Mouse (Mus musculus): Measurements from ENCODE around the gene Zdhhc9. TPM values are rescaled to one million over a fixed set of nuclear protein-coding genes. Genes with fewer than 3 reads are reported as not detected.
A peak's percentile ranks its signal among the peaks of the same experiment; 100 is the strongest.

Gene Zdhhc9
- polyA plus RNA-seq, 1 experiment = 0.29 TPM

- H3K36me3 ChIP-seq (ENCODE audit: control insufficient read depth) = no peaks in the 10 kb centered on the region
- no peak overlapping the region for H3K4me3 ChIP-seq (replicated peaks)
- peaks cover 23% of the 10 kb centered on the region for H3K4me1 ChIP-seq (ENCODE audit: control insufficient read depth)
- H3K9me3 ChIP-seq (ENCODE audit: control insufficient read depth, low read length) = no peaks in the 10 kb centered on the region
- TF ChIP-seq TAL1 (IDR thresholded peaks at IDR 0.05; ENCODE audit: low read length) (no peak), GATA1 (IDR thresholded peaks at IDR 0.05; ENCODE audit: low read length) (no peak)
- H3K27me3 ChIP-seq (ENCODE audit: control insufficient read depth) = no peaks in the 10 kb centered on the region
These were observed 54.7 kb downstream of the Zdhhc9 start for GRCm38 (mm10) chrX:48153949-48154348.

GRCm38 (mm10) chrX:48153414-48153813 lies 55.3 kb downstream of the Zdhhc9 start:
- Histone ChIP-seq H3K27me3 (ENCODE audit: control insufficient read depth) (no peaks in the 10 kb centered on the region), H3K4me3 (replicated peaks) (no peak overlapping the region), H3K9me3 (ENCODE audit: control insufficient read depth, low read length) (no peaks in the 10 kb centered on the region), H3K36me3 (ENCODE audit: control insufficient read depth) (no peaks in the 10 kb centered on the region), H3K4me1 (ENCODE audit: control insufficient read depth) (peaks cover 23% of the 10 kb centered on the region)
- peak; percentile 60 for TF ChIP-seq GATA1 (IDR thresholded peaks at IDR 0.05; ENCODE audit: low read length)
- TF ChIP-seq TAL1 (IDR thresholded peaks at IDR 0.05; ENCODE audit: low read length) = peak; percentile 72

- Histone ChIP-seq H3K4me1 (ENCODE audit: control insufficient read depth) (peaks cover 23% of the 10 kb centered on the region), H3K36me3 (ENCODE audit: control insufficient read depth) (no peaks in the 10 kb centered on the region), H3K9me3 (ENCODE audit: control insufficient read depth, low read length) (no peaks in the 10 kb centered on the region), H3K4me3 (replicated peaks) (no peak overlapping the region), H3K27me3 (ENCODE audit: control insufficient read depth) (no peaks in the 10 kb centered on the region)
- no peak for TF ChIP-seq GATA1 (IDR thresholded peaks at IDR 0.05; ENCODE audit: low read length)
These were observed 56.6 kb downstream of the Zdhhc9 start for GRCm38 (mm10) chrX:48152106-48152505.

- H3K4me3 ChIP-seq (replicated peaks) = no peak overlapping the region
These were observed 60.9 kb downstream of the Zdhhc9 start for GRCm38 (mm10) chrX:48147741-48148186.

GRCm38 (mm10) chrX:48147226-48147625 lies 61.5 kb downstream of the Zdhhc9 start:
- H3K9me3 ChIP-seq (ENCODE audit: control insufficient read depth, low read length) = no peaks in the 10 kb centered on the region
- TF ChIP-seq TAL1 (IDR thresholded peaks at IDR 0.05; ENCODE audit: low read length) (no peak), GATA1 (IDR thresholded peaks at IDR 0.05; ENCODE audit: low read length) (no peak)
- H3K36me3 ChIP-seq (ENCODE audit: control insufficient read depth) = no peaks in the 10 kb centered on the region
- no peaks in the 10 kb centered on the region for H3K27me3 ChIP-seq (ENCODE audit: control insufficient read depth)
- H3K4me1 ChIP-seq (ENCODE audit: control insufficient read depth) = peaks cover 6% of the 10 kb centered on the region
- H3K4me3 ChIP-seq (replicated peaks) = no peak overlapping the region

More at GRCm38 (mm10) chrX:48147741-48148186, 60.9 kb downstream of the Zdhhc9 start:
- H3K27me3 ChIP-seq (ENCODE audit: control insufficient read depth) = no peaks in the 10 kb centered on the region
- TF ChIP-seq TAL1 (IDR thresholded peaks at IDR 0.05; ENCODE audit: low read length) (no peak), GATA1 (IDR thresholded peaks at IDR 0.05; ENCODE audit: low read length) (no peak)
- H3K9me3 ChIP-seq (ENCODE audit: control insufficient read depth, low read length) = no peaks in the 10 kb centered on the region
- H3K36me3 ChIP-seq (ENCODE audit: control insufficient read depth) = no peaks in the 10 kb centered on the region
- H3K4me1 ChIP-seq (ENCODE audit: control insufficient read depth) = peaks cover 8% of the 10 kb centered on the region

GRCm38 (mm10) chrX:48146262-48146661 lies 62.4 kb downstream of the Zdhhc9 start, which contains the start of gene Sash3:
TSS of gene Sash3 (plus strand) at chrX:48146436.
- Histone ChIP-seq H3K4me3 (replicated peaks) (no peak within 1 kb of the TSS), H3K27me3 (ENCODE audit: control insufficient read depth) (no peaks in the 10 kb centered on the region), H3K4me1 (ENCODE audit: control insufficient read depth) (peaks cover 10% of the 10 kb centered on the region), H3K36me3 (ENCODE audit: control insufficient read depth) (no peaks in the 10 kb centered on the region), H3K9me3 (ENCODE audit: control insufficient read depth, low read length) (no peaks in the 10 kb centered on the region)
- no peak for TF ChIP-seq GATA1 (IDR thresholded peaks at IDR 0.05; ENCODE audit: low read length)
- TF ChIP-seq TAL1 (IDR thresholded peaks at IDR 0.05; ENCODE audit: low read length) = no peak

GRCm38 (mm10) chrX:48143415-48144335 lies 65.0 kb downstream of the Zdhhc9 start:
- H3K27me3 ChIP-seq (ENCODE audit: control insufficient read depth) = no peaks in the 10 kb centered on the region
- no peaks in the 10 kb centered on the region for H3K9me3 ChIP-seq (ENCODE audit: control insufficient read depth, low read length)
- TF ChIP-seq TAL1 (IDR thresholded peaks at IDR 0.05; ENCODE audit: low read length) = no peak
- no peak for TF ChIP-seq GATA1 (IDR thresholded peaks at IDR 0.05; ENCODE audit: low read length)
- peaks cover 32% of the 10 kb centered on the region for H3K4me1 ChIP-seq (ENCODE audit: control insufficient read depth)
- H3K36me3 ChIP-seq (ENCODE audit: control insufficient read depth) = no peaks in the 10 kb centered on the region
- peak overlapping the region; percentile 56 for H3K4me3 ChIP-seq (replicated peaks)

- Histone ChIP-seq H3K4me1 (ENCODE audit: control insufficient read depth) (peaks cover 45% of the 10 kb centered on the region), H3K27me3 (ENCODE audit: control insufficient read depth) (no peaks in the 10 kb centered on the region), H3K9me3 (ENCODE audit: control insufficient read depth, low read length) (no peaks in the 10 kb centered on the region), H3K4me3 (replicated peaks) (no peak overlapping the region), H3K36me3 (ENCODE audit: control insufficient read depth) (no peaks in the 10 kb centered on the region)
- TF ChIP-seq TAL1 (IDR thresholded peaks at IDR 0.05; ENCODE audit: low read length) = no peak
- no peak for TF ChIP-seq GATA1 (IDR thresholded peaks at IDR 0.05; ENCODE audit: low read length)
These were observed 67.2 kb downstream of the Zdhhc9 start for GRCm38 (mm10) chrX:48141481-48141880.

GRCm38 (mm10) chrX:48140286-48140877 lies 68.3 kb downstream of the Zdhhc9 start:
- no peaks in the 10 kb centered on the region for H3K9me3 ChIP-seq (ENCODE audit: control insufficient read depth, low read length)
- TF ChIP-seq GATA1 (IDR thresholded peaks at IDR 0.05; ENCODE audit: low read length) (no peak), TAL1 (IDR thresholded peaks at IDR 0.05; ENCODE audit: low read length) (no peak)
- no peaks in the 10 kb centered on the region for H3K27me3 ChIP-seq (ENCODE audit: control insufficient read depth)
- H3K4me3 ChIP-seq (replicated peaks) = no peak overlapping the region
- no peaks in the 10 kb centered on the region for H3K36me3 ChIP-seq (ENCODE audit: control insufficient read depth)
- H3K4me1 ChIP-seq (ENCODE audit: control insufficient read depth) = peaks cover 45% of the 10 kb centered on the region

Data from erythroblast, embryonic 14.5 days (primary cell).